Mouse (Mus musculus) thymus, adult 18-20 months (tissue): Measurements from ENCODE around the gene Aimp2.
A peak's percentile ranks its signal among the peaks of the same experiment; 100 is the strongest.

ENCODE experiments used
- DNase-seq, 2 experiments: peaks; one replicate each; pipeline ENCODE4 v3.0.0; 2022; ENCODE audit warnings: mixed read lengths in 2 of 2

Aimp2 gene

DNA sequence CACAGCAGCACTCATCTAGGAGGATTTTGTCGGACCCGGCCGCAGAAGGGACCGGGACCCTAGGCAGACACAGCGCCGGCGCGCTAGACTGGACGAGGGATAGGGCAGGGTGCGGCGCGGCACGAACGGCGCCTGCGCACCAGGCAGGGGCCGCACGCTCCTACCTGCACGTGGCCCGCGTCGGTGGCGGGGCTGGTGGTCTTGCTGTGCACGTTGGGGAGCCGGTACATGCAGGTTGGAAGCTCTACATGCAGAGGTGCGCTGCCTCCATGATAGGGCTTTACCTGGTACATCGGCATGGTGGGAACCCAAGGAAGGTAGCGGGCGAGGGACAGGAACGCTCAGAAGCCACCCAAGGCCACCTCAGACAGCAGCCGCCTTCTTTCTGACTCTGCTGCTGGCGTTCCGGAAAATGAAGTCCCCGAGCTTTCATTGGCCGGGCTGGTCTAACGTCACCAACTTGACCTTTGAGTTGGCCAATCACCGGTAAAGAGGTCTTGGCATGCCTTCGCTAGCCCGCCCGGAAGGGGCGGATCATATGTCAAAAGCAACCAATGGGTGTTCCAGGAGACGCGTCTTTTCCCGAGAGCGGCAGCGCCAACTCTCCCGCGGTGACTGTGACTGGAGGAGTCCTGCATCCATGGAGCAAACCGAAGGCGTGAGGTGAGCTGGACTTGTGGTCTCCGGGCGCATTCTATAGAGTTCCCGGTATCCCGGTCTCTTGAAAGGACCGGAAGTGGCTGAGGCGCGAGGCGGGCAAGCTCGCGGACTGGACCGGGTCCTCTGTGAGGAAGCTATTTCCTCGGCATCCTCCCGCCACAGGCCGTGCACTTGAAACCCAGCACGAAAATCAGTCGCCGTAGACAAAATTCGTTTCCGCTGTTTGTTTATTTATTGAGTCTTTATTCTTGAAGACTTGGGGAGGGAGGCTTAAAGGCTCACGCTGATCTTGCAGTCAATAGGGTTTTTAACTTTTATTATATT lies at the start of gene Aimp2, which contains the start of gene Pms2:
Gene Aimp2, minus strand, starts transcription at position 431 of the 984 bp plus-strand sequence.
Gene Pms2, plus strand, starts transcription at position 548 of the 984 bp plus-strand sequence.
- peak; percentile 89 to 94 for DNase-seq

DNA sequence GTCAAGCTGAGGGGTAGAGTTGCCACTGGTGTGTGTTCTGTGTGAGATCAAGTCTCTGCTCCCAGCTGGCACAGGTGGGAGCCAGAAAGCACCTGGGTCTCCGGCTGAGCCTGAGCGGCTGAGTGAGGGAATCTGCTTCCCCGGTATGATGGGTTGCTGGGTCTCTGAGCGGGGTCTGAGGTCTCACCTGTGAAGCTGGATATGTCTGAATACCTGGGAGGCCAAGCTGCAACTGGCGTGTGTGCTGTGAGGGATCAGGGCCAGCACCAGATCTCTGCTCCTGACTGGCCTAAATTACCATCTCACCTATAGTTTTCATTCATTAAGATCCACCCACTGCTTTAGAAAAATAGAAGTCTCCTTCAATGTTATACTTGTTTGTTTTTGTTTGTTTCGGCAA lies 47.5 kb upstream of the Aimp2 start:
- no peak for DNase-seq

DNA sequence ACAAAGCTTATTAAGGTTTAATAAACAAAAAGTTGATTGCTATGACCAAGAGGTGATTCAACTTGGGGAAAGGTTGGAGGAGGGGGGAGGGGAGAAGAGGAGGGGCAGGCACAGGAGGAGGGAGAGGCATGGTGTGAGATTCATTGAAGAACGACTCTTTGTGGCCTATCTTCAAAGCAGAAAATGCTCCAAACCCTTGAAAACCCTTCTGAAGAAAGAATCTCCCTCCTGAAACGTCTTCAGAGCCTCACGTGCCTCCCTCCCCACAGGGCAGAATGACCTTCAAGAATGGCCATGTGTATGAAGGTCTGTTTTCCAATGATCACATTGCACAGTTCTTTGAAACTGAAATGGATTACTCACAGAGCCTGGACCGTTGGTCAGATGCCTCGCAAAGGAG lies 40.4 kb upstream of the Aimp2 start:
- DNase-seq = no peak

DNA sequence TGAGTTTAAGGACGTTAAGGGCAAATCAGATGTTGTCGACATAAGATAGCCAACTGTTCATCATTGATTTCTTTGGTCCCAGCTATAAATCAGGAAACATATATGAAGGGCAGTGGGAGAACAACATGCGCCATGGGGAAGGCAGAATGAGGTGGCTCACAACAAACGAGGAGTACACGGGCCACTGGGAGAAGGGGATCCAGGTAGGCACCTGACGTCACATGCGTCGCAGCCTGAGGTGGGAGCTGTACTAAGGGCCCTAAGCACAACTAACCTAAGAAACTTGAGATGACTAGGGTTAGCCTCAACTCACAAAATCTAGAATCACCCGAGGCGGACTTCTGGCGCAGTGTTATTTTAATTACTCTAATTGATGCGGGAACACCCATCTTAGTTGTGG lies 38.7 kb upstream of the Aimp2 start:
- DNase-seq = no peak

DNA sequence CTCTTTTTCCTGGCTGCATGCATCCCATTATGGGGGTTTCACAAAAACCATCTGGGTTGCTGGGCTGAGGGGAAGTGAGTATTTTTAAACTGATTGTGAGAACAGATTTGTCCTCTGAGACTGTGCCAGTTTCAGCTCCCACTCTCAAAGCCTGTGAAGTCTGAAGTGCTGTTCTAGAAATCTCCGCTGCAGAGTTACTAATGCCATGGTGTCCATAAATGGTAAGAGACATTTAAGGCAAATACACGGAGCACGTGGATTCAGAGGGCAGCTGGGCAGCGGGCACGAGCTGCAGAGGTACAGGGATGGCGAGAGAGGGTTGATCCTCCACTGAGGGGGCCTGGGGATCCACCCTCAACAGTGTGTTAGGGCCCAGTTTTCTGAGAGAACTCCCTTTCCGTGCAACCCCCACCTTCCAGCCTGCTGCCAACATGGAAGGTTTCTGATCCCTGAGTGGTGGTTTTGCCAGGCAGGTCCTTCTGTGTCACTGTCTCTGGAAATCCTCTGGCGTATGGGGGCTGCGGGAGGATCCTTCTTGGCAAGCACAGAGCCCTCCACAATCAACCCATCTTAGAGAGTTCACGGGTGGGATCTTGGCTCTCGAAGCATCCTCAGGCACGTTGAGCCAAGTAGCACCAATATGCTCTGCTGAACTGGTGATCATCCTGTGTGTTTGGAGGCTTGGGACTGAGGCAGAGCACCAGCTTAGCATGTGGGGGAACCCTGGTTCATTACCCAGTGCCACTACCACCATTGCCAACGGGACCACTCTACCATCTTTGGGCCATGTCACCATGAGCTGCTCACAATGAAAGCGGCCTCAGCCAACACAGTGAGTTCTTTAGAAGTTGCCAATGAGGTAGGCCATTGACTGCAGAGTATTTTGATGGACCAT lies 33.8 kb upstream of the Aimp2 start:
- DNase-seq = no peak

DNA sequence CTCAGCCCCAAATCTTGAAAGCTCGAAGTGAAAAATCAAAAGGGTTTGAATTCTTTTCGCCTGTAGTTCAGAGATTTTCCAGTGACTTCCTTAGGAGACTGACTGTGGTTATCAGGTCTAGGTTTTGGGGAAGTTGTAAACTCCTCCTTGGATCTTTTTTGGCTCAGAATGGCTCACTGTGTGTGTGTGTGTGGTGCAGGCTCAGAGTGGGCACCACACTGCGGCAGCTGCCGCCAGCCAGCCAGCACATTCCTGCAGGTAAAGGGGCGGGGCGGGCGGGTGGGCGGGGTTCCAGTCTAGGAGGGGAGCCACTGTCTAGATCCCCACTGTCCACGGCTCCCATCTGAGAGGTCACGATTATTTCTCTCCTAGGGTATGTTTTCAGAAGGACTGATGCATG lies 31.9 kb upstream of the Aimp2 start:
- no peak for DNase-seq

DNA sequence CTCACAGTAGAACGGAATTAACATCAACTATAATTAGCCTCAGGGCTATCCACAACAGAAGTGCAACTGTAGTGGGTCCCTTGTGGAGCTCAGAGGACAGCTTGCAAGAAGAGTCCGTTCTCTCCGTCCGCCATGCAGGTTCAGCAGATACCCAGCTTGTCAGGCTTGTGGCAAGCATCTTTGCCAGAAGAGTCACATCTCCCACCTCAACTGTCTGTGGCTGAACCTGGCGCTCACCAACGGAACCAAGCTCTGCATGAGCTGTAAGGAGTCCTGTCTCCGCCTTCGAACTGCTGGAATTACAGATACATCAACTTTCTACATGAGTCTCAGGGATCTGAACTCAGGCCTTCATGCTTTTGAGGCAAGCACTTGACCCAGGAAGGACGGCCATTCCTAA lies 26.5 kb upstream of the Aimp2 start:
- no peak for DNase-seq

DNA sequence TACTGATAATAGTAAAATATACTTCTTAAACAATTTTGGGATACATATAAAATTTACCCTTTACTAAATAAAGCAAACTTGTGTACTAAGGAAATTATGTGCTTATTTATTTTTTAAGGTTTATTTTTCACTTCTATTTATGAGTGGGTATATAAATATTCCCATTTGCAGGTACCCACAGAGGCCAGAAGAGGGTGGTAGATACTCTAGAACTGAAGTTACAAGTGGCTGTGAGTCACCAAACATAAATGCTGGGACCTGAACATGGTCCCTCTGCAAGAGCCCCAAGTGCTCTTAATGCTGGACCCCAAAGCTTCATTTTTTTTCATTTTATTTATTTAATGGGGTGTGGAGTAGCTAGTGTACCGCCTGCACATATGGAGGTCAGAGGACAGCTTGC lies 24.2 kb upstream of the Aimp2 start:
- DNase-seq = no peak

DNA sequence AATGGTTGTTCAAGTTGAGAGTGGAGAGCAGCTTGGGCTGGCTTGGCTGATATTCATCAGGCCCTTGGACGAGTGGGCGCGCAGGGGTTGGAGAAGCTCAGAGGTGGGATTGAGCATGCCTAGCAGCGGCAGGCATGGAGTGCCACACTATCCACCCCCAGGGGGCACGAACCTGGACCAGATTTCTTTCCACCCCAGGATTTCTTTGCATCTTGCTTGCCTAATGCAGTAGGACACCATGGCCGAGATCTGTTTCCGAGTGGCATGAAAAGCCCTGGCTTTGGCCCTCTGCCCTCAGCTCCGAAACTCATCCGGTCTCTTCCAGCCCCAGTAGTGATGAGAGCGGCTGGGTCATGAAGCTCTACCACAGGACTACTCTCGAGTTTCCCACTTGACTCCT lies 23.8 kb upstream of the Aimp2 start:
- DNase-seq = no peak

DNA sequence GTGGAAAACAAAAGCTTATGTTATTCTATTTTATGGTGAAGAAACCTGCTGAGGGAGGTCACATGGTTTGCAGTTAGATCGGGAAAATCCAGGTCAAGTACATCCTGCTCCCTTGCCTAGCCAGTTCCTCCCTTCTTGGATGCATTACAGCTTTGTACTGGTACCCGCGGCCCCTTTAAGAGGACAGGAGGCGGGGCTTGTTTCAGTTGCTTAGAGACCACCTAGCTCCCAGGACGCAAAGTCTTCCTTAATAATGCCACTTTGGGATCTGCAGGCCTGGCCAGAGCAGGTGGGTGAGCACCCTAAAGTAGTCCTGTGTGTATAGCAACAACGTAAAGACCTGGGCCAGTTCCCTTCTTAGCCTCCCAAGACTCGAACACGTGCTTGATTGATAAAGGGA lies 23.2 kb upstream of the Aimp2 start, which contains the start of gene Rsph10b:
Gene Rsph10b, plus strand, starts transcription at position 205 of the 400 bp plus-strand sequence.
- DNase-seq = no peak

DNA sequence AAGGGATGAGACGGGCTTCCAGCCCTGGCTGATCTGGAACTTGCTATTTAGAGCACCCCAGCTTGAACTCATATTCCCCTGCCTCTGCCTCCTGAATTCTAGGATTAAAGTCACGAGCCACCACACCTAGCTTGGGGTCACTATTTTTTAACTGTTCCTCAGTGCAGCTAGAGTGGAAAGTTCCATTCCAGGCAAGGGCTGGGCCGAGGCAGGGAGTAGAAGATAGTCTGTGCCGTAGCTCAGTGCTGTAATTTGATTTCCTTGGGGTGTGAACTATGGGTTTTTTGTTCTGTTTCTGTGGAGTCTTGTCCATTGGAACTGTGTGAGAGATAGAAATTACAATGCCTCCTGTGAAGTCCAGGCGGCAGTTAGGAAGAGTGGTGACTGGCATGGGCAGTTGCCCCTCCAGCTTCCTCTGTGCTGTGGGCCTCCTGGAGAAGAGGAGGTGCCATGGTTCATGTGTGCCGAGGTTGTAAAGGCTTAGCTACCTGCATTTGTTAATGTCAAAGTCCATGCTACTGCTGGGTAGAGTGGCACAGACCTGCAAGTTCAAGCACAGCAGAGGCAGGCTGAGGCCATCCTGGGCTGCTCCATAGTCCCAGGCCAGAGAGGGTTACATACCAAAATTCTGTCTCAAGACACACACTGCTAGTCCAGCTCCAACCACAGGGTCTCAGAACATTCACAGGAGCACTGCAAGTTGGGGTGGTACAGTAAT lies 22.4 kb upstream of the Aimp2 start:
- DNase-seq = no peak

DNA sequence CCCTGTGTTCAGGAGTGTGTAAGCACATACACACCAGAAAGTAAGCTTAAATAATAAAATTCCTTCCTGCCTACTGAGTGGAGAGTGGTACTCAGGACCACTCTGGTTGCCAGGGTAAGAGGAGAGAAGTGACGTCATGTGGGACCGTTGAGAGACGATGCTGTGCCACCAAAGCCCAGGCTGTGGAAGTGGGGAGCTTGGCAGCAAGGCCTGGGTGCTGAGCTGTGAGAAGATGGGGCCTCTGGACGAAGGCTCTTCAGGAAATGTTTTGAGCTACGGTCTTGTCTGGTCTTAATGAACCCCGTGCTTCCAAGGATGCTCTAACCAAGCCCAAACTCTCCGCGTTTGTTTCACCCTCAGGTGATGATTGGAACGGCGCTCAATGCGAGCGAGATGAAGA lies 21.0 kb upstream of the Aimp2 start:
- no peak for DNase-seq

DNA sequence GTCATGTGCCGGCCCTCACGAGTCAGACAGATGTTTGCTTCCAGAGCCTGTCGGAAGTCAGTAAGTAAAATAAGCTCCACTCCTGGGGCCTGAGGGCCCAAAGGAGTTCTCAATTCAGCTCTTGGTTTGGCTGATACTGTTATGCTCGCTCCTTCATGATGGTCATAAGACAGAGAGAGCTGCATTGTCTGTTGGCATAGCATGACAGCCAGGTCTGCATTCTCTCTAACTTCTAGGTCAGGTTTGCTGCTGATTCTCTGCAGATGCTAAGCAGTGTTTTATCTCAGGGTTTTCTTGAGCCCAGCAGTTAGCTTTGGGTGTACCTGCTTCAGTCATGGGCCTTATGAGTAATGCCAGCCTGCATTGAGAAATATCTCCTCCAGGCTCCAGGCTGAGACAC lies 19.6 kb upstream of the Aimp2 start:
- no peak for DNase-seq

DNA sequence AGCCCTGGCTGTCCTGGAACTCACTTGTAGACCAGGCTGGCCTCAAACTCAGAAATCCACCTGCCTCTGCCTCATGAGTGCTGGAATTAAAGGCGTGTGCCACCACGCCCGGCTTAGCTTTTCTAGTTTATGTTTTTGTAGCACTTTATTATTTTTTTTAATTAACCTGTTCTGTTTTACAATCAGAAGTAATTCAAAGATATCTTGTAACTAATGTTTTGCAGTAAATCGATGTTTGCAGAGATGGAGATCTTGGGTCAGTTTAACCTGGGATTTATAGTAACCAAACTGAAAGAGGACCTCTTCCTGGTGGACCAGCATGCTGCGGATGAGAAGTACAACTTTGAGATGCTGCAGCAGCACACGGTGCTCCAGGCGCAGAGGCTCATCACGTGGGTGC lies 18.2 kb upstream of the Aimp2 start, which contains the start of gene Gm42421:
Gene Gm42421, plus strand, starts transcription at position 301 of the 400 bp plus-strand sequence.
- no peak for DNase-seq

DNA sequence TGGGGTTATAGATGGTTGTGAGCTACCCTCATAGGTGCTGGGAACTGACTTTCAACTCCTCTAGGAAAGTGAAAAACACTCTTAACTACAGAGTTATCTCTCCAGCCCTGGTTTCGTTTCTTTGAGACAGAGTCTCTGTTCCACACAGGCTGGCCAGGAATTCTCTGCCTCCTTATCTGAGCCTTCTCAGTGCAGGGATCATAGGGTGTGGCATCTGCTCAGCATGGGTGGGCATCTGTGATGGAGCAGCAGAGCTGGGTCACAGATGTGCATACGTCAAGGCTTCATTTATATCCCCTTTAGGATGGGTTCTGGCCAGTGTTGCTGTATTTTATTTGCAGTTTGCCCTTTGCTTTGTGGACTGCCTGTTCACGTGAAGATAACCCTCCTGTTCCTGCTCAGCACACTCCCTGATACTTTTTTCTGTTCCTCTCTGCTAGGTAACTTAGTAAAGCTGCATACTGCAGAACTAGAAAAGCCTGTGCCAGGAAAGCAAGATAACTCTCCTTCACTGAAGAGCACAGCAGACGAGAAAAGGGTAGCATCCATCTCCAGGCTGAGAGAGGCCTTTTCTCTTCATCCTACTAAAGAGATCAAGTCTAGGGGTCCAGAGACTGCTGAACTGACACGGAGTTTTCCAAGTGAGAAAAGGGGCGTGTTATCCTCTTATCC lies 15.3 kb upstream of the Aimp2 start:
- no peak for DNase-seq

DNA sequence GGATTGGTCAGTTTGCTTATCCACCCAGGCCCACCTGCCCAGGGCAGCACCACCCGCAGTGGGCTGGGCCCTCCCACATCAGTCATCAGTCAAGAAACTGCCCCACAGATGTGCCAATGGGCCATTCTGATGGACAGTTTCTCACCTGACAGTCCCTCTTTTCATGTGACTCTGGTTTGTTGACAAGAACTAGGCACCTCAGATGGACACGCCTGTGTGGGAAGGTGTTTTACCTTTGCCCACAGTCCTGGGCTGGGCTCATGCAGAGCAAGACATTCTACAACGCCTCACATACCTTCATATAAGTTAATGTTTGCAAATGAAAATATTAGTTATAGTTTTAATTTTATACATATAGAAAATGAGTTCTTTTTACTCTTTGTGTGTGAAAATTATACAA lies 8.5 kb upstream of the Aimp2 start:
- DNase-seq = no peak

DNA sequence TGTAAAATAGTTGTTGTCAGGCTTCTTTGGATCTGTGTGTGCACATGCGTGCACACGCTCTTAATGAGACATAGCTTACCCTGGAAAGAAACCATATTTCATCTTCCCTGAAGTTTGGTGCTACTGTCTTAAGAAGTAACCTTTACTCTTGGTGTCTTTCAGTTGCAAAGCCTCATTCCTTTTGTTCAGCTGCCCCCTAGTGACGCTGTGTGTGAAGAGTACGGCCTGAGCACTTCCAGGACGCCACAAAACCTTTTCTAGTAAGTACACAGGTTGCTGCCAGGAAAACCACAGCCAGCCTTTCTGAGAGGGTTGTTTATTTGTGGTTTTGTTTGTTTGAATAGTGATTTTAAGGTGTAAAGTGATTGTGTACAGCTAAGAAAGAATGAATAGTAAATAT lies 7.8 kb upstream of the Aimp2 start:
- DNase-seq = peak in 1 of 2 experiments; percentile 38

DNA sequence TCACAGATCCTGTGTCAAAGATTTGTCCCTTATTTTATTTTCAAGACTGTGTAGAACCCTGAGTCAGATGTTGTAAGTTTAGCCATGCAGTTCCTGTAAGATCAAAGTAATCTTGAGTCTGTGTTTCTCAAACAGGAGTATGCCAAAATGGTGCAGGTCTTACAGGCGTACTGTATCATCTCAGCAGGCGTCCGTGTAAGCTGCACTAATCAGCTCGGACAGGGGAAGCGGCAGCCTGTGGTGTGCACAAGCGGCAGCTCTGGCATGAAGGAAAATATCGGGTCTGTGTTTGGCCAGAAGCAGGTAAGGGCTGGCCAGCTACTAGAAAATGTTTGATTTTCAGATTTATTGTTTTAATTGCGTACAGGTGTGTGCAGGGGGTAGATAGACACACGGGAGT lies 6.6 kb upstream of the Aimp2 start:
- no peak for DNase-seq

DNA sequence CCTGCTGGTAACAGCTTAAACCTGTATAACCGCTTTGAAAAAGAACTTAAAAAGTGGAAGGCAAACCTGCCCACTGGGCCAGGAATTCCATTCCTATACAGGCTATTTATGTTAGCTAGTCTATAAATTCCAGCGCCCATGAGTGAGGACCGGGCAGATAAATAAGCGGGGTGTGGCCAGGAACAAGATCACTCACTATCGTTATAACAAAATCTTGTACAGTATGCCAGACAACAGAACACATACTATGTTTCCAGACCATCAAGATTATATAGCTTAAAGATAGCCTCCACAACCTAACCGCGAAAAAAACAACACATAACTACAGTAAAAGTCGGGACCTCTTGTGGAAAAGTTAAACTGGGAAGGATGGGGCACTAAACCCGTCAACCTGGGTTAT lies 721 bp downstream of the Aimp2 start:
- no peak for DNase-seq

DNA sequence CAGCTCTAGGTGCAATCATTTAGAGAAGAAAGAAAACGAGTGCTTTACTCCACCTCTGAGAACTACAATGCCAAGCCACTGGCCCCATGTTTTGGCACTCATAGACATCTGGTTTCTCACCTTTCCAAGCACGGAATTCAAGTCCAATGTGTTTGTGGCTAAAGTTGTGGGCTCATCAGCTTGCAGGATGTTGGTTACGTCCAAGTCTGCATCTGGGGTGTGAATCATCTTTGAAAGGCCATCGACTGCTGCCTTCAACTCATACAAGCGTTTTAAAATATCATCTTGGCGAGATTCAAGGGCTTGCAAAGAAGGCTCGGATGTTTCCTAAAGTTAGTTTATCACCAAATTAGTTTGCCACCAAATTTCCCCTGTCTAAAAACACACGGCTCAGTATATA lies 3.2 kb downstream of the Aimp2 start:
- no peak for DNase-seq

DNA sequence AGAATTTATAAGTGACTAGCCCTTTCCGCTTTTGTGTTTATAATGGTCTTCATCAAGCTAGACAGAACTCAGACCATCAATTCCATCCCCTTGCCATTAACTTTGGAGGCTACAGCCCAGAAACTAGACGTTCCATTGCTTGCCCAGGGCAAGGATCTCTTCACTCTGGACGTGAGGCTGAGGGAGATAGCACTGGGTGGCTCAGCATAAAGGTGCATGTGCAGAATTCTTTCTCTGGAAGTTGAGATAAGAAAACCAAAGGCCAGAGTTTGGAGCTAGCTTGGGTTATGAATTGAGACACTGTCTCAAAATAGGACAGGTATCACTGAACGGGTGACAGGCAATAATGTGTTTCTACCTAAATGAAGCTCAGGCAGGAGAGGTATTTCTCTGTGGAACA lies 5.8 kb downstream of the Aimp2 start:
- DNase-seq = no peak

DNA sequence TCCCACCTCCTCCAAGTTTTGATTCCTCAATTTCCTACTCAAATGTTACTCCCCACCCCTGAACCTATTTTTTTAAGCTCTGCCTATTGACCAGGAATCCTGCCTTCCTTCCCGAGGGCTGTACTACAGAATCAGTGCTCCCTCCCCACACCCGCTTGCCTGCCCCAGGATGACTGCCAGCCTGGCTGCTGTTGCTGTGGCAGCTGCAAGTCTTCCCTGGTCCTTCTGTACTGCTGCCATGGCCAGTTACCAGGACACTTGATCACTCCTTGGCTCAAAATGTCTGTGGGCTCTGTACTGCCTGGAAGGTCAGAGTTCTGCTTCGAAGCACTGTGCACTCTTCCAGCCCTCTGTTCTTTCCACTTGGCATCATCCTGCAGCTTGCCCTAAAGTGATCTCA lies 7.5 kb downstream of the Aimp2 start:
- DNase-seq = no peak
